ENCODE assay signal across 8 mouse cellular contexts in genomic region chr6:48860130-48860815, GRCm38 (mm10). TPM values are rescaled to one million over a fixed set of nuclear protein-coding genes. Genes with fewer than 3 reads are reported as not detected.
DNase-seq lines count a peak whose midpoint lies in the region; ATAC-seq and TF ChIP-seq lines count a peak whose summit lies in the region.

No protein-coding gene starts in this region.

- H3K9me3 ChIP-seq in embryonic facial prominence, embryonic 11.5 days (replicated peaks; ENCODE audit: control insufficient read depth, low read length): no peaks in the 10 kb centered on the region
- no peaks in the 10 kb centered on the region for H3K9me3 ChIP-seq in lung, embryonic 14.5 days (ENCODE audit: low read depth, low read length)

- 11% methylated on average over 23 of the region's 23 CpGs for whole genome bisulfite sequencing in embryonic facial prominence, embryonic 11.5 days
- 12% methylated on average over 23 of the region's 23 CpGs for WGBS in lung, embryonic 14.5 days

- H3K27ac ChIP-seq in embryonic facial prominence, embryonic 11.5 days (replicated peaks; ENCODE audit: low read depth, low read length): no peak overlapping the region
- H3K27ac ChIP-seq in lung, embryonic 14.5 days (ENCODE audit: low read depth): no peak overlapping the region

- peak overlapping the region; percentile 32; the same call in 1 of the 2 replicates for H3K4me2 ChIP-seq in embryonic facial prominence, embryonic 11.5 days (ENCODE audit: low read depth, low read length)
- peak overlapping the region; percentile 50 for H3K4me2 ChIP-seq in lung, embryonic 14.5 days

- ATAC-seq in embryonic facial prominence, embryonic 11.5 days (replicated peaks; ENCODE audit: insufficient number of reproducible peaks, low FRiP score, low TSS enrichment, low read depth): 0 out of 2 replicates have a peak, but pooled peaks have one; percentile 23
- ATAC-seq in lung, embryonic 14.5 days (ENCODE audit: insufficient read depth): peak; percentile 33; the same call in 1 of the 2 replicates
- ATAC-seq in neutrophil, adult 5-6 weeks (ENCODE audit: extremely low read depth, insufficient number of reproducible peaks, low FRiP score, poor library complexity, severe bottlenecking): peak; percentile 31; the same call in 1 of the 2 replicates

- no peaks in the 10 kb centered on the region for H3K27me3 ChIP-seq in embryonic facial prominence, embryonic 11.5 days (ENCODE audit: control insufficient read depth, insufficient read depth, low read length)
- H3K27me3 ChIP-seq in lung, embryonic 14.5 days (ENCODE audit: insufficient read depth, low read length): no peaks in the 10 kb centered on the region

- TF ChIP-seq CTCF in lung, embryonic 14.5 days (IDR thresholded peaks at IDR 0.05; ENCODE audit: low read depth): peak; percentile 73

- no peaks in the 10 kb centered on the region for H3K4me1 ChIP-seq in embryonic facial prominence, embryonic 11.5 days (ENCODE audit: control insufficient read depth, insufficient read depth, low read length)
- H3K4me1 ChIP-seq in lung, embryonic 14.5 days (ENCODE audit: insufficient read depth): peaks cover 4% of the 10 kb centered on the region; the same call in 1 of the 2 replicates

- H3K4me3 ChIP-seq in embryonic facial prominence, embryonic 11.5 days (ENCODE audit: low read depth, low read length): no peak overlapping the region
- no peak overlapping the region for H3K4me3 ChIP-seq in lung, embryonic 14.5 days (ENCODE audit: low read depth, low read length)

- DNase-seq in ovary, adult 18-20 months (ENCODE audit: low spot score): peak; percentile 58
- no peak for DNase-seq in ovary, postnatal 10 days (ENCODE audit: low spot score)
- DNase-seq in embryonic facial prominence, embryonic 11.5 days (ENCODE audit: low spot score): peak; percentile 76
- DNase-seq in heart, postnatal 10 days: peak; percentile 41 to 68
- peak; percentile 88 to 93 for DNase-seq in kidney, postnatal 4 days
- peak; percentile 85 for DNase-seq in lung, embryonic 14.5 days
- DNase-seq in urinary bladder, postnatal 14 days (ENCODE audit: low spot score): peak; percentile 79

- intact Hi-C loops in heart, postnatal 10 days (cut with DNase I): loop anchor here (1.0 kb wide), 1 partner anchor 95 kb away; no protein-coding TSS in a partner anchor

- H3K9ac ChIP-seq in embryonic facial prominence, embryonic 11.5 days (replicated peaks; ENCODE audit: low read length): no peak overlapping the region
- H3K9ac ChIP-seq in lung, embryonic 14.5 days: no peak overlapping the region

- H3K36me3 ChIP-seq in embryonic facial prominence, embryonic 11.5 days (replicated peaks; ENCODE audit: control insufficient read depth, insufficient read depth, low read depth, low read length): no peaks in the 10 kb centered on the region
- H3K36me3 ChIP-seq in lung, embryonic 14.5 days (ENCODE audit: insufficient read depth): no peaks in the 10 kb centered on the region

RNA-seq across cellular contexts. Expression of gene Aoc1, which starts 12.4 kb away (rescaled TPM):
- polyA plus RNA-seq in embryonic facial prominence, embryonic 11.5 days (2014; fragmentation: Nextera tagmentation; extraction: Ambion mirVana): not detected in 2 replicates
- not detected for total RNA-seq in heart, postnatal 10 days (2021)
- polyA plus RNA-seq in lung, embryonic 14.5 days (2014; fragmentation: Nextera tagmentation; extraction: Ambion mirVana): not detected in 2 replicates
- total RNA-seq in neutrophil, adult 5-6 weeks (2017): not detected in 2 replicates

RNA-seq across cellular contexts. Expression of gene Tmem176b, which starts 19.0 kb away (rescaled TPM):
- polyA plus RNA-seq in embryonic facial prominence, embryonic 11.5 days (2014; fragmentation: Nextera tagmentation; extraction: Ambion mirVana): 87.3 and 103 TPM in 2 replicates
- 10 to 100 TPM; 72.1 to 81.8 TPM for total RNA-seq in heart, postnatal 10 days (2021)
- polyA plus RNA-seq in lung, embryonic 14.5 days (2014; fragmentation: Nextera tagmentation; extraction: Ambion mirVana): 387 and 409 TPM in 2 replicates
- 11.2 and 14.4 TPM in 2 replicates for total RNA-seq in neutrophil, adult 5-6 weeks (2017)

RNA-seq across cellular contexts. Expression of gene Tmem176a, which starts 19.6 kb away (rescaled TPM):
- 30.4 and 32.7 TPM in 2 replicates for polyA plus RNA-seq in embryonic facial prominence, embryonic 11.5 days (2014; fragmentation: Nextera tagmentation; extraction: Ambion mirVana)
- total RNA-seq in heart, postnatal 10 days (2021): 10 to 100 TPM; 22.4 to 27.5 TPM
- 213 and 226 TPM in 2 replicates for polyA plus RNA-seq in lung, embryonic 14.5 days (2014; fragmentation: Nextera tagmentation; extraction: Ambion mirVana)
- 4.1 and 6.6 TPM in 2 replicates for total RNA-seq in neutrophil, adult 5-6 weeks (2017)
